Mouse (Mus musculus): ENCODE measurements at regions not wholly inside any gene's neighbourhood (a gene's known extent, or its start where the extent isn't known, plus 50 kb on each side); places are given as distances from the start of the nearest gene placed in this dataset.

DNA sequence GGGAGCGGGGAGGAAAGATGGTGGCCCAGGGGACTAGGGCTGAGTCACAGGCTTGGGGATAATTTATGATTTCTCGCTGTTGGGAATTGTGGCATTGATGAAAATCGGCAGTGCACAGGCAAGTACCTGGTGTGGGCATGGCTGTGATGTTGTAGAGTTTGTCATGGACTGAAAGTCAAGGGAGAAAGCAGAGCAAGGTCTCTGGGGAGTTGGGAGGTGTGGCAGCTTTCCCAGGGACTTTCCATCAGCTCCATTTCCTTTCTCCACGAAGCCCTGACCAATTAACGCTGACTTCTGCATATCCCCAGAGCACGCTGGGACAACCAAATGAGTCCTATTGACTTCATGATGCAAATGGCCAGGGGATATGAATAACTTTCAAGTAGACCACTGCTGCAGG, 126.2 kb downstream of the Gm19410 start:
- no peak overlapping the region for H3K4me2 ChIP-seq (ENCODE audit: low read depth, low read length)
- no peak overlapping the region for H3K9ac ChIP-seq (replicated peaks)
- H3K27ac ChIP-seq (ENCODE audit: low read depth): no peak overlapping the region
- no peaks in the 10 kb centered on the region for H3K9me3 ChIP-seq (ENCODE audit: low read length)
- H3K4me1 ChIP-seq (ENCODE audit: insufficient read depth): no peaks in the 10 kb centered on the region
- ATAC-seq (no peak), DNase-seq (no peak)
- H3K4me3 ChIP-seq (ENCODE audit: low read depth, low read length): no peak overlapping the region
- WGBS (ENCODE audit: insufficient replicate concordance): 67% methylated on average over 6 of the region's 6 CpGs
- no peaks in the 10 kb centered on the region for H3K27me3 ChIP-seq (ENCODE audit: insufficient read depth, low read length)
- no peaks in the 10 kb centered on the region for H3K36me3 ChIP-seq (replicated peaks; ENCODE audit: insufficient read depth, low read length)
- no peak for TF ChIP-seq EP300 (IDR thresholded peaks at IDR 0.05; ENCODE audit: low read depth)
- TF ChIP-seq CTCF (IDR thresholded peaks at IDR 0.05; ENCODE audit: low read depth): no peak

- 74% methylated on average over 3 of the region's 3 CpGs for WGBS (ENCODE audit: insufficient replicate concordance)
- ATAC-seq (no peak), DNase-seq (no peak)
- Histone ChIP-seq H3K4me1 (ENCODE audit: insufficient read depth) (no peaks in the 10 kb centered on the region), H3K4me3 (ENCODE audit: low read depth, low read length) (no peak overlapping the region), H3K4me2 (ENCODE audit: low read depth, low read length) (no peak overlapping the region), H3K9me3 (ENCODE audit: low read length) (no peaks in the 10 kb centered on the region), H3K36me3 (replicated peaks; ENCODE audit: insufficient read depth, low read length) (no peaks in the 10 kb centered on the region), H3K27me3 (ENCODE audit: insufficient read depth, low read length) (no peaks in the 10 kb centered on the region), H3K9ac (replicated peaks) (no peak overlapping the region), H3K27ac (ENCODE audit: low read depth) (no peak overlapping the region)
- TF ChIP-seq CTCF (IDR thresholded peaks at IDR 0.05; ENCODE audit: low read depth): no peak
- TF ChIP-seq EP300 (IDR thresholded peaks at IDR 0.05; ENCODE audit: low read depth): no peak
Observed at GRCm38 (mm10) chr8:35898493-35898892, 132.9 kb downstream of the Gm19410 start.

DNA sequence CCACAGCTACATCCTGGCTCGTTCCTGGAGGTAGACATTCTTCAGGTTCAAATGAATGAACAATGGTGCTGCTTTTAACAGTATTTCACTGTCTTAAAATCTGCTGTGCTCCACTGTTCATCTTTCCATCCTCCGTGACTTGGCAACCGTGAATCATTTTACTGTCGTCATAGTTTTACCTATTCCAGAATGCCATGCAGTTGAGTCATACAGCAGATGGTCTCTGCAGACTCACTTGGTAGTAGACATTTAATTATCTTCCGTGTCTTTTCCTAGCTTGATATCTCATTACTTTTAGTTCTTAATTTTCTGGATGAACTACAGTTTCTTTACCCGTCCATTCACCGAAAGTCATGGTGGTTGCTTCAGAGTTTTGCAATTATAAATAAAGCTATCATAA, 135.9 kb downstream of the Gm19410 start:
- H3K9ac ChIP-seq (replicated peaks): no peak overlapping the region
- H3K4me1 ChIP-seq (ENCODE audit: insufficient read depth): no peaks in the 10 kb centered on the region
- no peak for ATAC-seq
- no peak overlapping the region for H3K4me3 ChIP-seq (ENCODE audit: low read depth, low read length)
- WGBS (ENCODE audit: insufficient replicate concordance): 76% methylated on average over 7 of the region's 7 CpGs
- no peak overlapping the region for H3K4me2 ChIP-seq (ENCODE audit: low read depth, low read length)
- H3K9me3 ChIP-seq (ENCODE audit: low read length): no peaks in the 10 kb centered on the region
- H3K36me3 ChIP-seq (replicated peaks; ENCODE audit: insufficient read depth, low read length): no peaks in the 10 kb centered on the region
- H3K27me3 ChIP-seq (ENCODE audit: insufficient read depth, low read length): no peaks in the 10 kb centered on the region
- H3K27ac ChIP-seq (ENCODE audit: low read depth): no peak overlapping the region
- TF ChIP-seq CTCF (IDR thresholded peaks at IDR 0.05; ENCODE audit: low read depth) (no peak), EP300 (IDR thresholded peaks at IDR 0.05; ENCODE audit: low read depth) (no peak)
- no peak for DNase-seq

- H3K36me3 ChIP-seq (replicated peaks; ENCODE audit: insufficient read depth, low read length): no peaks in the 10 kb centered on the region
- no peaks in the 10 kb centered on the region for H3K9me3 ChIP-seq (ENCODE audit: low read length)
- no peak overlapping the region for H3K9ac ChIP-seq (replicated peaks)
- 78% methylated on average over 7 of the region's 7 CpGs for WGBS (ENCODE audit: insufficient replicate concordance)
- no peak overlapping the region for H3K4me2 ChIP-seq (ENCODE audit: low read depth, low read length)
- no peak for TF ChIP-seq CTCF (IDR thresholded peaks at IDR 0.05; ENCODE audit: low read depth)
- TF ChIP-seq EP300 (IDR thresholded peaks at IDR 0.05; ENCODE audit: low read depth): no peak
- H3K4me1 ChIP-seq (ENCODE audit: insufficient read depth): no peaks in the 10 kb centered on the region
- H3K27ac ChIP-seq (ENCODE audit: low read depth): no peak overlapping the region
- no peak for ATAC-seq
- DNase-seq: no peak
- no peak overlapping the region for H3K4me3 ChIP-seq (ENCODE audit: low read depth, low read length)
- H3K27me3 ChIP-seq (ENCODE audit: insufficient read depth, low read length): no peaks in the 10 kb centered on the region
Observed at GRCm38 (mm10) chr8:35904711-35905450, 139.3 kb downstream of the Gm19410 start.

GRCm38 (mm10) chr8:35907998-35908397, 142.4 kb downstream of the Gm19410 start:
- Histone ChIP-seq H3K27me3 (ENCODE audit: insufficient read depth, low read length) (no peaks in the 10 kb centered on the region), H3K27ac (ENCODE audit: low read depth) (no peak overlapping the region), H3K4me2 (ENCODE audit: low read depth, low read length) (no peak overlapping the region), H3K36me3 (replicated peaks; ENCODE audit: insufficient read depth, low read length) (no peaks in the 10 kb centered on the region), H3K9me3 (ENCODE audit: low read length) (no peaks in the 10 kb centered on the region), H3K9ac (replicated peaks) (no peak overlapping the region), H3K4me1 (ENCODE audit: insufficient read depth) (no peaks in the 10 kb centered on the region; the same call in 1 of the 2 replicates), H3K4me3 (ENCODE audit: low read depth, low read length) (no peak overlapping the region)
- no peak for TF ChIP-seq EP300 (IDR thresholded peaks at IDR 0.05; ENCODE audit: low read depth)
- TF ChIP-seq CTCF (IDR thresholded peaks at IDR 0.05; ENCODE audit: low read depth): no peak
- no peak for ATAC-seq
- 72% methylated on average over 2 of the region's 2 CpGs for WGBS (ENCODE audit: insufficient replicate concordance)
- no peak for DNase-seq

DNA sequence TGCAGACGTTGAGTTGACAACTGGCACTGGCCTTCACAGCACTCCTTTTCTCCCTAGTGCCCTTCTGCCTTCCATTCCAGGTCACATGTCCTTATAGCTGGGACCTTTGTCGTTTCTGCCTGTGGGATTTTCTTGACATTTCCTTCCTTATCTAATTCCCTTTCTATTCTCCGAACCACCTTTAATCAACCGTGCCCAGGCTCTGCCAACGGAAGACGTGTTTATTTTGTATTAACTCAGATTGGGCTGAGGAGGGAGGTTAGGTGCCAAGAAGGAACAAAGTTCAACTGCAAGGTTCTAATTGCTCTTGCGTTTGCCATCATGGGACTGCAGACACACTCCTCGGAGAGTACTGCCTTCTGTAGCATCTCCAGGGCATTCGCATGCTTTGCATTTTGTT, 146.7 kb downstream of the Gm19410 start:
- no peaks in the 10 kb centered on the region for H3K36me3 ChIP-seq (replicated peaks; ENCODE audit: insufficient read depth, low read length)
- no peaks in the 10 kb centered on the region; the same call in 1 of the 2 replicates for H3K4me1 ChIP-seq (ENCODE audit: insufficient read depth)
- no peaks in the 10 kb centered on the region for H3K27me3 ChIP-seq (ENCODE audit: insufficient read depth, low read length)
- no peaks in the 10 kb centered on the region for H3K9me3 ChIP-seq (ENCODE audit: low read length)
- ATAC-seq (no peak), DNase-seq (no peak)
- 68% methylated on average over 9 of the region's 9 CpGs for WGBS (ENCODE audit: insufficient replicate concordance)
- no peak overlapping the region for H3K9ac ChIP-seq (replicated peaks)
- H3K4me2 ChIP-seq (ENCODE audit: low read depth, low read length): no peak overlapping the region
- no peak overlapping the region for H3K27ac ChIP-seq (ENCODE audit: low read depth)
- H3K4me3 ChIP-seq (ENCODE audit: low read depth, low read length): no peak overlapping the region
- TF ChIP-seq EP300 (IDR thresholded peaks at IDR 0.05; ENCODE audit: low read depth) (no peak), CTCF (IDR thresholded peaks at IDR 0.05; ENCODE audit: low read depth) (no peak)

Data from liver, postnatal 0 days (tissue).